Mouse (Mus musculus): Measurements from ENCODE around the gene Gm7879. TPM values are rescaled to one million over a fixed set of nuclear protein-coding genes. Genes with fewer than 3 reads are reported as not detected.

Gene Gm7879
- total RNA-seq, 2 experiments from 2014 or later, result 5.4 to 5.9 TPM

GRCm38 (mm10) chr5:43948111-43948743 is 35.3 kb downstream of the Gm7879 start:
- peak; percentile 91 for ATAC-seq (replicated peaks; ENCODE audit: poor library complexity)

- ATAC-seq (replicated peaks; ENCODE audit: poor library complexity), result peak; percentile 21
Measured at GRCm38 (mm10) chr5:43948748-43949275, 35.9 kb downstream of the Gm7879 start.

GRCm38 (mm10) chr5:43953241-43953640 is 40.3 kb downstream of the Gm7879 start:
- ATAC-seq (replicated peaks; ENCODE audit: poor library complexity), result no peak

GRCm38 (mm10) chr5:43959884-43960440 is 47.0 kb downstream of the Gm7879 start:
- ATAC-seq (replicated peaks; ENCODE audit: poor library complexity), result no peak

GRCm38 (mm10) chr5:43961056-43961455 is 48.1 kb downstream of the Gm7879 start:
- no peak for ATAC-seq (replicated peaks; ENCODE audit: poor library complexity)

Other genes with a start within 250 kb of the Gm7879 start
- gene Bst1, start 94.3 kb upstream of the Gm7879 start, total RNA-seq (2015), result 0.37 and 1.1 TPM in 2 replicates
- gene Bst1, start 94.3 kb upstream of the Gm7879 start, total RNA-seq (2017), result 1.9 and 2.8 TPM in 2 replicates
- gene Fbxl5, start 91.5 kb upstream of the Gm7879 start, total RNA-seq (2015), result 34.7 and 37.2 TPM in 2 replicates
- gene Fbxl5, start 91.5 kb upstream of the Gm7879 start, total RNA-seq (2017), result 35.6 and 47.4 TPM in 2 replicates
- 0.22 TPM in 1 of 2 replicates, not detected in the other for gene Cd38, start 44.6 kb upstream of the Gm7879 start, total RNA-seq (2015)
- 0.10 TPM in 1 of 2 replicates, not detected in the other for gene Cd38, start 44.6 kb upstream of the Gm7879 start, total RNA-seq (2017)
- gene Fgfbp1, start 68.6 kb downstream of the Gm7879 start, total RNA-seq (2015), result not detected in 2 replicates
- not detected in 2 replicates for gene Fgfbp1, start 68.6 kb downstream of the Gm7879 start, total RNA-seq (2017)
- 59.7 and 64.9 TPM in 2 replicates for gene Prom1, start 188.9 kb downstream of the Gm7879 start, total RNA-seq (2015)
- gene Prom1, start 188.9 kb downstream of the Gm7879 start, total RNA-seq (2017), result 42.3 and 54.7 TPM in 2 replicates